Mouse (Mus musculus): ENCODE data around the gene Ppp1r1b. TPM values are rescaled to one million over a fixed set of nuclear protein-coding genes. Genes with fewer than 3 reads are reported as not detected.

Gene Ppp1r1b
- total and polyA plus RNA-seq, 3 experiments = 0.08 TPM; not detected in 2

DNA sequence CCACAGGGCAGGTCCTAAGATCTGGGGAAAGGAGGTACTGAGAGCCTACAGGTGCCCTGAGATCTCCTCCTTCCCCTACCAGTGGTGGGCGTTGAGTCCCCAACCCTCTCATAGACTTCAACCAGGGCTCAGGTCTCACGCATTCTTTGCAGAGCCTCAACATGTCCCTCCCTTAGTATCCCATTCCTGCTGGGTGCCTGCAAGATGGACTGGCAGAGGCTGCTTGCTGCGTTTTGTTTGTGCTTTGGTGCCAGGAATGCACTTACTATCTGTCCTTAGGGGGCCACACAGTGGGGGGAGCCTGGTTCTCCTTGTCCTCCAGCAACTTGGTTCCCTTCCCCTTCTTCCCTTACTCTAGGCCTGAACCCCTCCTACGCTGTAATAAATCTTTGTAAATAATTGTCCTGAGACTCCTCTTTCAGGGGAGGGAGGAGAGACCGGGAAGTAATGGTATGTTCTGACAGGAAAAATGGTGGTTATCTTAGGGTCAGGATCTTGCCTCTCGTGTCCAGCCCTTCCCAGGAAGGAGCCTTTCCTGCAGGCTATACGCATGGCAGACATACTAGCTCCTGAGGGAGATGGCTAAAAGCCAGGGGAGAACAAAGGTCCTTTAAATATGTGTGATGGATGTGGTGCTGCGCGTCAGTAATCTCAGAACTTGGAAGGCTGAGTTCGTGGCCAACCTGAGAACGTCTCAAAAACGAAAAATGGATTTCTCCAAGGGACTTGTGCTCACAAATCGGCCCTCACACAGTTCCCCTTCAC is 9.4 kb downstream of the Ppp1r1b start:
- TF ChIP-seq SIN3A (IDR thresholded peaks at IDR 0.05; ENCODE audit: low read length) (no peak), TBP (conservative IDR thresholded peaks at IDR 0.05; ENCODE audit: low read depth, low read length) (no peak), GABPA (IDR thresholded peaks at IDR 0.05; ENCODE audit: insufficient replicate concordance, low read depth, low read length) (no peak), USF1 (IDR thresholded peaks at IDR 0.05; ENCODE audit: low read depth, low read length) (no peak)
- peaks cover 11% of the 10 kb centered on the region for H3K79me2 ChIP-seq (replicated peaks; ENCODE audit: control insufficient read depth, extremely low read depth, insufficient read depth, poor library complexity, severe bottlenecking)
- H3K4me1 ChIP-seq (ENCODE audit: control insufficient read depth in 1 of 2, insufficient read depth in 2 of 2) = peaks cover 11 to 54% of the 10 kb centered on the region in 2 experiments
- peak overlapping the region; percentile 87 for H3K4me2 ChIP-seq (ENCODE audit: insufficient read depth, low read depth, poor library complexity, severe bottlenecking)
- no peaks in the 10 kb centered on the region for H3K9me3 ChIP-seq (replicated peaks; ENCODE audit: low read length)
- no peak for DNase-seq (ENCODE audit: extremely low read depth)
- peaks cover 42% of the 10 kb centered on the region for H3K27me3 ChIP-seq (replicated peaks)
- in situ Hi-C loops (cut with MboI; ENCODE audit: low pct_ligation_motif_present, low pct_unique_long_range_greater_than_20kb, low sequenced_read_pairs) = loop anchor here (5.0 kb wide), 2 partner anchors 35 to 90 kb away; partner anchors contain the start of gene Grb7
- H3K9ac ChIP-seq (ENCODE audit: insufficient read depth, low read depth) = peak overlapping the region; percentile 69
- dilution Hi-C loops (cut with MboI; ENCODE audit: extremely low pct_ligation_motif_present, extremely low pct_unique_long_range_greater_than_20kb, low sequenced_read_pairs) = no loop called here
- H3K4me3 ChIP-seq (replicated peaks in 1 of 3; ENCODE audit: low read depth in 2 of 3, low read length in 2 of 3, poor library complexity in 1 of 3) = peak overlapping the region; percentile 55 to 97 (median 59)
- H3K36me3 ChIP-seq (replicated peaks in 1 of 2; ENCODE audit: control insufficient read depth in 1 of 2, insufficient read depth in 1 of 2, low read length in 1 of 2) = peaks cover 0 to 29% of the 10 kb centered on the region in 2 experiments
- H3K27ac ChIP-seq (ENCODE audit: insufficient read depth, low read depth) = no peak overlapping the region

DNA sequence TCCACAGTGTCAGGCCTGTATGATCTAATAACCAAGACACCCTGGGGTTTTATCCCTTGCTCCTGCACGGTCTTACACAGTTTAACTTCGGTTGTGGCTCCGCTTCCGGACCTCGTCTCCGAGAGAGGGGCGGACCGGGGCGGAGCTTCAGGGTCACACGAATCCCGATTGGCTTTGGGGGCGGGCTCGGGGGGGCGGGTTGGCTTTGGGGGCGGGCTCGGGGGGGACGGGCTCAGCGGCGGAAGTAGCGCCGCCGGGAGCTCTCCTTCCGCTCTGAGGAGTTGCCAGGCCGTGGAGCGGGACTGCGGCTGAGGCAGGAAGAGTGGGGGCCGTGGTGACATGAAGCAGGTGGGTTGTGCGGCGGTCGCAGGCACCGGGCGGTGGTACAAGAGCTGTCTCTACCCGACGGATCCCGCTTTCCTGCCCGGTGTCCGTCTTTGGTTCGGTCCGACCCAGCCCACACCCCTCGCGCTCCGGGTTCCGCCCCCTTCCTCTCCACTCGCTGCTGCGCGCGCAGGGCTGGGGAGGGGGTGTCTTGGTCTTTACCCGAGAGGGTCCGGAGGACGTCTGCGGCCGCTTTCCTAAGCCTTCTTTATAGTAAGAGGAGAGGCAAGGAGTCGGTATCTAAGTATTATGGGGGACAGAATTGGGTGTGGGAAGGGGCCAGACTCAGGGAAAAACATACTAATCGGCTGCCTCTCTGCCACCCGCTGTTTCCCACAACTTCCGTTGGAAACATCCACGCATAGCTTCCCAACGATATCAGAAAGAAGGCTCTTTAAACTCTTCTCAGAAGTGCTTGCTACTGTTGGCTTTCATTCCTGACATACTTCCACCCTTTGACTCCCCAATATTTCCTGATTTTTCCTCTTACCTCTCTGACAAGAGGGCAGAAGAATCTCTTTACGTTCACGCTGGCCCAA is 10.2 kb downstream of the Ppp1r1b start, which contains the start of gene Stard3:
Stard3 (plus strand) TSS at position 208 of the 923 bp plus-strand sequence.
- Histone ChIP-seq H3K27me3 (replicated peaks) (peaks cover 34% of the 10 kb centered on the region), H3K4me1 (ENCODE audit: control insufficient read depth in 1 of 2, insufficient read depth in 2 of 2) (peaks cover 11 to 54% of the 10 kb centered on the region in 2 experiments), H3K4me3 (replicated peaks in 1 of 3; ENCODE audit: low read depth in 2 of 3, low read length in 2 of 3, poor library complexity in 1 of 3) (peak within 1 kb of the TSS; percentile 67 to 97 (median 80)), H3K4me2 (ENCODE audit: insufficient read depth, low read depth, poor library complexity, severe bottlenecking) (peak within 1 kb of the TSS; percentile 87), H3K27ac (ENCODE audit: insufficient read depth, low read depth) (peak within 1 kb of the TSS; percentile 70), H3K36me3 (replicated peaks in 1 of 2; ENCODE audit: control insufficient read depth in 1 of 2, insufficient read depth in 1 of 2, low read length in 1 of 2) (peaks cover 0 to 35% of the 10 kb centered on the region in 2 experiments), H3K9ac (ENCODE audit: insufficient read depth, low read depth) (peak within 1 kb of the TSS; percentile 69), H3K9me3 (replicated peaks; ENCODE audit: low read length) (no peaks in the 10 kb centered on the region), H3K79me2 (replicated peaks; ENCODE audit: control insufficient read depth, extremely low read depth, insufficient read depth, poor library complexity, severe bottlenecking) (peaks cover 11% of the 10 kb centered on the region)
- dilution Hi-C loops (cut with MboI; ENCODE audit: extremely low pct_ligation_motif_present, extremely low pct_unique_long_range_greater_than_20kb, low sequenced_read_pairs) (no loop called here), in situ Hi-C loops (cut with MboI; ENCODE audit: low pct_ligation_motif_present, low pct_unique_long_range_greater_than_20kb, low sequenced_read_pairs) (loop anchor here (5.0 kb wide), 2 partner anchors 34 to 89 kb away; partner anchors contain the start of gene Grb7)
- DNase-seq (ENCODE audit: extremely low read depth) = peak; percentile 96
- peak; percentile 93 for TF ChIP-seq SIN3A (IDR thresholded peaks at IDR 0.05; ENCODE audit: low read length)
- TF ChIP-seq ZKSCAN1 (IDR thresholded peaks at IDR 0.05; ENCODE audit: borderline replicate concordance, low read depth, low read length) = no peak
- TF ChIP-seq NELFE (IDR thresholded peaks at IDR 0.05; ENCODE audit: low read depth, low read length) = peak; percentile 92
- TF ChIP-seq CHD1 (IDR thresholded peaks at IDR 0.05; ENCODE audit: low read depth, low read length) = peak; percentile 66; the same call in 1 of the 2 replicates
- TF ChIP-seq MXI1 (IDR thresholded peaks at IDR 0.05; ENCODE audit: low read depth, low read length) = peak; percentile 82; the same call in 1 of the 2 replicates
- peak; percentile 83; the same call in 1 of the 2 replicates for TF ChIP-seq POLR2AphosphoS2 (IDR thresholded peaks at IDR 0.05; ENCODE audit: low read depth, low read length)
- TF ChIP-seq MAZ (IDR thresholded peaks at IDR 0.05; ENCODE audit: low read depth, low read length) = peak; percentile 91
- peak; percentile 26; the same call in 1 of the 2 replicates for TF ChIP-seq CHD2 (IDR thresholded peaks at IDR 0.05; ENCODE audit: low read length)
- no peak for TF ChIP-seq E2F4 (IDR thresholded peaks at IDR 0.05; ENCODE audit: insufficient replicate concordance, low read depth, low read length)
- peak; percentile 77; the same call in 1 of the 2 replicates for TF ChIP-seq KAT2A (IDR thresholded peaks at IDR 0.05; ENCODE audit: insufficient replicate concordance, low read length)
- TF ChIP-seq MAFK (IDR thresholded peaks at IDR 0.05; ENCODE audit: insufficient replicate concordance, low read length) = no peak
- TF ChIP-seq ETS1 (conservative IDR thresholded peaks at IDR 0.05; ENCODE audit: low read depth, low read length) = no peak
- no peak for TF ChIP-seq CTCF (conservative IDR thresholded peaks at IDR 0.05 in 1 of 2, IDR thresholded peaks at IDR 0.05 in 1 of 2; ENCODE audit: low read depth in 2 of 2, low read length in 2 of 2)
- TF ChIP-seq JUN (IDR thresholded peaks at IDR 0.05; ENCODE audit: insufficient read depth, low read depth, low read length) = peak; percentile 9; the same call in 1 of the 2 replicates
- no peak for TF ChIP-seq SMC3 (IDR thresholded peaks at IDR 0.05; ENCODE audit: low read depth, low read length)
- TF ChIP-seq NRF1 (IDR thresholded peaks at IDR 0.05; ENCODE audit: low read depth, low read length) = peak; percentile 83
- TF ChIP-seq BHLHE40 (IDR thresholded peaks at IDR 0.05; ENCODE audit: low read depth, low read length) = peak; percentile 13; the same call in 1 of the 2 replicates
- TF ChIP-seq MAX (IDR thresholded peaks at IDR 0.05; ENCODE audit: low read length) = peak; percentile 64
- no peak for TF ChIP-seq USF1 (IDR thresholded peaks at IDR 0.05; ENCODE audit: low read depth, low read length)
- no peak for TF ChIP-seq ZNF384 (IDR thresholded peaks at IDR 0.05; ENCODE audit: low read depth, low read length)
- peak; percentile 40; the same call in 1 of the 2 replicates for TF ChIP-seq TCF12 (IDR thresholded peaks at IDR 0.05; ENCODE audit: low read depth, low read length)
- TF ChIP-seq UBTF (IDR thresholded peaks at IDR 0.05; ENCODE audit: low read depth, low read length) = no peak
- TF ChIP-seq PAX5 (IDR thresholded peaks at IDR 0.05; ENCODE audit: low read length) = no peak
- TF ChIP-seq IRF4 (IDR thresholded peaks at IDR 0.05; ENCODE audit: low read depth, low read length) = peak; percentile 51; the same call in 1 of the 2 replicates
- no peak for TF ChIP-seq USF2 (conservative IDR thresholded peaks at IDR 0.05; ENCODE audit: low read depth, low read length)

All from CH12.LX (cell line).